Mouse (Mus musculus): ENCODE measurements around the gene Ptgfrn.

DNA sequence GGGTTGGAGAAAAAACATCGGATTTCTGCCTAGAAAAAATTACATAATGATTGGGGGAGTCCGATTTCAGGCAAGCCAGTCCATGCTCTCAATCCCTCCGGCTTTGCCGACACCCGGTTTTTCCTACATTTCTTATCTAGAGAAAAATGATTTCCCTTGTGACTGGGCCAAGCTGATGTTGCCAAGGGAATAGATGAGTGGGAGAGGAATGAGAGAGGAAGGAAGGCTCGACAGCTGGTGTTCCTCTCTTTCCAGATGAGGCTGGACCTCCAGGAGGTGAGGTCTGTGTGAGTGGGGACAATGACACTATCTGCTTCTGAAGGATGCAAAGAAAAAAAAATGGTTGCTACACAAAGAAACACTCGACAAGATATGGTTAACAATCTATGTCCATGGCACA is 116.9 kb downstream of the Ptgfrn start:
- TF ChIP-seq CTCF (IDR thresholded peaks at IDR 0.05; ENCODE audit: borderline replicate concordance, insufficient read depth, low read length) (no peak), POLR2A (IDR thresholded peaks at IDR 0.05; ENCODE audit: low read depth, low read length) (no peak)

Measured in embryonic fibroblast, embryonic 13.5 days (primary cell).